Mouse (Mus musculus): ENCODE data around the gene Dgki.

DNA sequence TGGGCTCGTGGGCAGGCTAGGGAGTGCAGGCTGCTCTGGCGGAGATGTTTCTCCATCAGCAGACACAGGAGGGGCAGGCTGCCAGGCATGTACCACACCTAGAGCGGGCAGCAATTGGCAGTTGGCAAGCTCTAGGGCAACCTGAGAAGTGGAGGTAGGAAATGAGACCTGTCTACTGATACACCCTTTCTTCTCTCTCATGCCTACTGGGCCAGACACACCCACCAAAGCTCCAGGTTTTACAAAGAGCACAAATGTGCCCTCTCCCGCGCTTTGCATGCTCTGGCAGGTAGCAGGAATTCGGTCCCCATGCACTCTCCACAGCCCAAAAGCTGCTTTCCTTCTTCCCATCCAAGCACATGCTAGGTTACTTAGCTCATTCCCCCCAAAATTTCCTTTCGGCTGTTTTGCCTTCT is 490.7 kb downstream of the Dgki start:
- no peak for TF ChIP-seq CTCF (IDR thresholded peaks at IDR 0.05; ENCODE audit: control insufficient read depth, insufficient read depth, insufficient read length)
- TF ChIP-seq CEBPB (IDR thresholded peaks at IDR 0.05; ENCODE audit: low read depth) = no peak
- no peak for TF ChIP-seq MAX (IDR thresholded peaks at IDR 0.05)
- TF ChIP-seq USF1 (IDR thresholded peaks at IDR 0.05; ENCODE audit: low read depth) = no peak
